Mouse (Mus musculus) cerebellum, adult 2 months (tissue): ENCODE data around the gene Cdk18.

Experiments used
- CTCF ChIP-seq: fragments of 200-500 bp; IDR thresholded peaks from 2 replicates; pipeline ENCODE4 v1.5.1; 2011; ENCODE audit warnings: low read depth, mild to moderate bottlenecking, control low read depth, low read length, moderate library complexity, borderline replicate concordance; ENCODE audit not compliant: insufficient read depth
- POLR2A ChIP-seq: fragments of 200-500 bp; IDR thresholded peaks from 2 replicates; pipeline ENCODE4 v1.6.1; 2011; ENCODE audit warnings: low read length, control low read depth, borderline replicate concordance; ENCODE audit not compliant: insufficient read depth

DNA sequence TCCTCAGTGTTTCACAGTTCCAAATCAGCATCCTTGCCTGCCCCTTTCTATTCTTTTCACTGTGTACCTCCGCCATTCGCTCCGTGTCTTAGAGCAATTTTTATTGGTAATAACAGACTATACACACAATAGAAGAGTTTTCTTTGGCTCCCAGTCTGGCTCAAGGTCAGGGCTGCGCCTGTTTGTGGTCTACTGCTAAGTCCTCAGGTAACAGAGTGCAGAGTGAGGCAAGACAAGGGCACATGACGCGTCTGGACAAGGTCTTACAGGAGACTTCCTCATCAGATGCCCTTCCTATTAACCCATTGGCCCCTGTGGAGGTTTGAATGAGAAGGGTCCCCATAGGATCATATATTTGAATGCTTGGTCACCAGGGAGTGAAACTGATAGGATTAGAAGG, 49.7 kb downstream of the Cdk18 start:
- no peak for TF ChIP-seq POLR2A
- no peak for TF ChIP-seq CTCF
